Mouse (Mus musculus) kidney, postnatal 0 days (tissue): ENCODE data around the gene Pla2g4b. TPM values are rescaled to one million over a fixed set of nuclear protein-coding genes. Genes with fewer than 3 reads are reported as not detected.

ENCODE experiments used
- ATAC-seq: fragments of 200-750 bp; cut with Nextera tagmentation; replicated peaks from 2 replicates; pipeline ENCODE4 v1.8.0; 2017; ENCODE audit warnings: low read depth, moderate number of reproducible peaks, moderate TSS enrichment, moderate library complexity; ENCODE audit not compliant: low FRiP score
- DNase-seq: peaks from one replicate; pipeline ENCODE4 v3.0.0-alpha.2; 2016; ENCODE audit warnings: low spot score
- H3K27ac ChIP-seq: fragments of 300-500 bp; sonication (generic); 2 replicates; pipeline ENCODE4 v1.5.1; 2014; ENCODE audit warnings: mild to moderate bottlenecking
- H3K27me3 ChIP-seq: fragments of 300-500 bp; sonication (generic); 2 replicates; pipeline ENCODE4 v1.6.1; 2014; ENCODE audit warnings: low read length, mixed read lengths; ENCODE audit not compliant: insufficient read depth
- H3K36me3 ChIP-seq: fragments of 300-500 bp; sonication (generic); 2 replicates; pipeline ENCODE4 v1.6.1; 2014; ENCODE audit warnings: low read length, mixed read lengths; ENCODE audit not compliant: insufficient read depth
- H3K4me1 ChIP-seq: fragments of 300-500 bp; sonication (generic); replicated peaks from 2 replicates; pipeline ENCODE4 v1.6.1; 2014; ENCODE audit warnings: antibody characterized with exemption, low read length, mixed read lengths; ENCODE audit not compliant: insufficient read depth
- H3K4me2 ChIP-seq: fragments of 300-500 bp; sonication (generic); 2 replicates; pipeline ENCODE4 v1.6.1; 2014; ENCODE audit warnings: mild to moderate bottlenecking, low read length, moderate library complexity, mixed read lengths
- H3K4me3 ChIP-seq: fragments of 300-500 bp; sonication (generic); replicated peaks from 2 replicates; pipeline ENCODE4 v1.5.1; 2014; ENCODE audit warnings: low read depth, low read length
- H3K9ac ChIP-seq: fragments of 300-500 bp; sonication (generic); 2 replicates; pipeline ENCODE4 v1.6.1; 2014; ENCODE audit warnings: low read depth, low read length
- H3K9me3 ChIP-seq: fragments of 300-500 bp; sonication (generic); replicated peaks from 2 replicates; pipeline ENCODE4 v1.6.1; 2016; ENCODE audit warnings: low read length, inconsistent platforms, mixed read lengths
- CTCF ChIP-seq: IDR thresholded peaks from 2 replicates; pipeline ENCODE4 v1.5.1; 2016; ENCODE audit warnings: antibody characterized with exemption, low read depth, mild to moderate bottlenecking, moderate library complexity
- WGBS: fragments of 180-500 bp; shearing (Covaris S2); extraction: QIAGEN DNeasy Blood & Tissue Kit; methylation state at CpG from one replicate; pipeline ENCODE4 v1.1.7; 2014; 5-methylcytosine and 5-hydroxymethylcytosine counted together
- polyA plus RNA-seq: library from polyadenylated mRNA; unstranded; fragments of >200 nt; fragmentation: Nextera tagmentation; extraction: Ambion mirVana; gene quantifications from 2 replicates; pipeline ENCODE4 v1.2.1, GENCODE M21; 2015

Pla2g4b gene
- polyA plus RNA-seq, 1 experiment from 2014 or later, result 0.29 TPM

DNA sequence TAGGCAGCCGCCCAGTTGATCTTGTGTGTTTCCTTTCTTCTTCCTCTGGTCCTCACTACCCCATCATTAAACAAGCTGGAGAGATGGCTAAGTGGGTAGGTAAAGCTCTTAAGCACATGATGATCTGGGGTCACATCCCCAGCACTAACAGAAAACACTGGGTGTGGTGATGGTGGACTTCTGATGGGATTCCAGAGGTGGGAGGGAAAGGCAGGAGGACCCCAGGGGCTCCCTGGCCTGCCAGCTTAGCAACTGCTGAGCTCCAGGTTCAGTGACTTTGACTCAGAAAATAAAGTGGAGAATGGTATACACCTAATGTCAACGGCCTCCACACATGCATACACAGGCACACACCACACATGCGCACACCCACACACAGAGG is 5.3 kb upstream of the Pla2g4b start:
- TF ChIP-seq CTCF, result no peak
- Histone ChIP-seq H3K9ac (peak overlapping the region; percentile 69), H3K4me3 (peak overlapping the region; percentile 62), H3K9me3 (no peaks in the 10 kb centered on the region), H3K27me3 (no peaks in the 10 kb centered on the region), H3K27ac (peak overlapping the region; percentile 86), H3K4me1 (peaks cover 11% of the 10 kb centered on the region), H3K36me3 (peaks cover 25% of the 10 kb centered on the region), H3K4me2 (peak overlapping the region; percentile 61)
- 21% methylated on average over 3 of the region's 3 CpGs for WGBS
- ATAC-seq (peak; percentile 44), DNase-seq (peak; percentile 49)

DNA sequence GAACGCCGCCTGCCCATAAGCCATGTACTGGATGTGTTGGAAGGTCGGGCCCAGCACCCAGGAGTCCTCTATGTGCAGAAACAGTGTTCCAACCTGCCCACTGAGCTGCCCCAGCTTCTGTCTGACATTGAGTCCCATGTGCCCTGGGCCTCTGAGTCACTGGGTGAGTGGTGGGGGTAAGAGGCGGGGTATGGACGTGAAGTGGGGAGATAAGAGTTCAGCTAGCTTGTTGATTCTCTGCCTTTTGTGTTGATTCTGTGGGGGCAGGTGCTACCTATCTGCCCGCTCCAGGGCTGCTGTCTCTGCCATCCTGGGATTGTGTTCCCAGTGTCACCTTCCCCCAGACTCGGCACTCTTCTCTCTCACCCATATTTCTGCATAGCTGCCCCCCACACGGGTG is 2.8 kb upstream of the Pla2g4b start:
- Histone ChIP-seq H3K27me3 (no peaks in the 10 kb centered on the region), H3K9ac (no peak overlapping the region), H3K4me3 (no peak overlapping the region), H3K4me2 (no peak overlapping the region), H3K9me3 (no peaks in the 10 kb centered on the region), H3K27ac (no peak overlapping the region), H3K36me3 (peaks cover 11% of the 10 kb centered on the region; the same call in 1 of the 2 replicates), H3K4me1 (peaks cover 11% of the 10 kb centered on the region)
- ATAC-seq (no peak), DNase-seq (no peak)
- no peak for TF ChIP-seq CTCF
- 89% methylated on average over 8 of the region's 8 CpGs for WGBS

DNA sequence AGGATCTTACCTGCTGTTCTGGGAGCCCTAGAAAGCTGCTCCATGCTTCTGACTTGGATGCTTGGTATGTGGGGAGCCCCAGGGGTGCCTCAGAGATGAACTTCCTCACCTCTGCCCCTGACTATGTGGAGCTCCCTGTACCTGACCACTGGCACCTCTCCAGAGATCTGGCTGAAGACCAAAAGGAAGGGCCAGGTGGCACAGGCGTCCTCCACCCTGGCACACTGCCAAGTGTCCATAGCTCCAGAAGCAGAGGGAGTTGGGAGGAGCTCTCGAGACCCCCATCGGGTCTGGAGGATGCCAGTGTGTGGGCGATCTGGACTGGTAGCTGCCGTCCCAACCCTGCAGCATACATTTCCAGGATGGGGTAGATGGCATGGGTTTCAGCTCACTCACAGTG is 509 bp downstream of the Pla2g4b start:
- H3K4me3 ChIP-seq, result no peak overlapping the region
- no peak for ATAC-seq
- no peaks in the 10 kb centered on the region for H3K4me1 ChIP-seq
- H3K4me2 ChIP-seq, result no peak overlapping the region
- no peak overlapping the region for H3K27ac ChIP-seq
- no peak for DNase-seq
- TF ChIP-seq CTCF, result no peak
- H3K36me3 ChIP-seq, result peaks cover 16% of the 10 kb centered on the region; the same call in 1 of the 2 replicates
- no peaks in the 10 kb centered on the region for H3K27me3 ChIP-seq
- 66% methylated on average over 5 of the region's 5 CpGs for WGBS
- no peaks in the 10 kb centered on the region for H3K9me3 ChIP-seq
- H3K9ac ChIP-seq, result no peak overlapping the region

DNA sequence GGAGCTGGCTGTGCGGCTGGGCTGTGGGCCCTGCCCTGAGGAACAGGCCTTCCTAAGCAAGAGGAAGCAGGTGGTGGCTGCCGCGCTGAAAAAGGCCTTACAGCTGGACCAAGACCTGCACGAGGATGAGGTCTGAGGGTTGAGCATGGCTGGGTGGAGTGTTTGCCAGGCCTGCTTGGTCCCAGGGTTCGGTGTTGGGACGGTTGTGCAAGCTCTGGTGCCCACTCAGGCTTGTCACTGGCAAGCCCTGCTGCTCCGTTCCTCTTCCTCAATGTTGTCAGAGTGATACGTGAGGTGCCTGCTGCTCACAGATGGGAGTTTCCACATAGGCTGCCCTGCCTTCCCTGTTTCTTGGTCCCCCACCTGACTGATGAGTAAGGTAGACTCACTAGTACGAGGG is 4.5 kb downstream of the Pla2g4b start:
- Histone ChIP-seq H3K4me2 (no peak overlapping the region), H3K4me3 (no peak overlapping the region), H3K36me3 (peaks cover 38% of the 10 kb centered on the region), H3K27ac (no peak overlapping the region), H3K9ac (no peak overlapping the region), H3K9me3 (no peaks in the 10 kb centered on the region), H3K4me1 (no peaks in the 10 kb centered on the region), H3K27me3 (no peaks in the 10 kb centered on the region)
- no peak for ATAC-seq
- WGBS, result 89% methylated on average over 9 of the region's 9 CpGs
- TF ChIP-seq CTCF, result no peak
- DNase-seq, result no peak

DNA sequence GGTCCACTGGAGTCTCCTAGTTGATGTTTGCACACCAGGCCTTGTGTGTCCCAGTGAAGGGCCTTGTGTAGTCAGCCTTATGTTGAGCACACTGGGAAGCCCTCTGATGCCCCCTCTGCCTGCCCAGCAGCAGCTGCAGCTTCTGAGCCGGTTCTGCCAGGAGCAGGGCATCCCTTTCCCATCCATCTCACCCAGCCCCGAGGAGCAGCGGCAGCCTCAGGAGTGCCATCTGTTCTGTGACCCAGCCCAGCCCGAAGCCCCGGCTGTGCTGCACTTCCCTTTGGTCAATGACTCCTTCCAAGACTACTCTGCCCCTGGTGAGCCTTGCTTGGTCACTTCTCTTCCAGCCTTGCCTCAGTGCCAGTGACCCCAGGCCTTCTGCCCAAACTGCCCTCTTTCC is 7.8 kb downstream of the Pla2g4b start:
- ATAC-seq (no peak), DNase-seq (no peak)
- TF ChIP-seq CTCF, result no peak
- 80% methylated on average over 5 of the region's 5 CpGs for WGBS
- Histone ChIP-seq H3K9ac (no peak overlapping the region), H3K9me3 (no peaks in the 10 kb centered on the region), H3K27me3 (no peaks in the 10 kb centered on the region), H3K4me3 (no peak overlapping the region), H3K4me2 (no peak overlapping the region), H3K4me1 (no peaks in the 10 kb centered on the region; the same call in 1 of the 2 replicates), H3K27ac (no peak overlapping the region), H3K36me3 (peaks cover 35% of the 10 kb centered on the region)

DNA sequence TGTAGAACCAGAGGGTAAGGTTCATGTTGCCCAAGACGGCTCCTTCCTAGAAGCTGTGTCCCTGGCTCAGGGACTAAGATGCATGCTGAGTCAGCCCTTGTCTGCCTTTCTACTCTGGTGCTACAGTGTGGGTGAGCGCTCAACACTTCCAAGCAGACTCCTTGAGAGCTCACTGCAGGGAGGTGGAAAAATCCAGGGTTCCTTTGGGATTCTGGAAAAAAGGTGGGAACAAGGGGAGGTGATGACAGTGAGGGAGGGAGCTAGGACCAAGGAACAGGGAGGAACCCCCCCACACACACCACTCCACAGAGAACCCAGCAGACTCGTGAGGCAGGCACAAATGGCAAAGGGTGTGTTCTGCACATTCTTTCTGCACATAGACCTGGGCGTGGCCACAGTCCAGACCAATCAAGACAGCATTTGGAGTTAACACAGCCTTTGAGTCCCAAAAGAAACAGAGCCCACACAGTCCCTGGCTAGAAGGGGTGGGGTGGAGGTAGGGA is 10.9 kb downstream of the Pla2g4b start:
- Histone ChIP-seq H3K9me3 (no peaks in the 10 kb centered on the region), H3K27me3 (no peaks in the 10 kb centered on the region), H3K27ac (no peak overlapping the region), H3K4me2 (no peak overlapping the region), H3K4me1 (no peaks in the 10 kb centered on the region; the same call in none of the 2 replicates), H3K36me3 (peaks cover 27% of the 10 kb centered on the region), H3K4me3 (no peak overlapping the region), H3K9ac (no peak overlapping the region)
- WGBS, result 37% methylated on average over 4 of the region's 4 CpGs
- DNase-seq (peak; percentile 50), ATAC-seq (peak; percentile 35)
- TF ChIP-seq CTCF, result no peak

DNA sequence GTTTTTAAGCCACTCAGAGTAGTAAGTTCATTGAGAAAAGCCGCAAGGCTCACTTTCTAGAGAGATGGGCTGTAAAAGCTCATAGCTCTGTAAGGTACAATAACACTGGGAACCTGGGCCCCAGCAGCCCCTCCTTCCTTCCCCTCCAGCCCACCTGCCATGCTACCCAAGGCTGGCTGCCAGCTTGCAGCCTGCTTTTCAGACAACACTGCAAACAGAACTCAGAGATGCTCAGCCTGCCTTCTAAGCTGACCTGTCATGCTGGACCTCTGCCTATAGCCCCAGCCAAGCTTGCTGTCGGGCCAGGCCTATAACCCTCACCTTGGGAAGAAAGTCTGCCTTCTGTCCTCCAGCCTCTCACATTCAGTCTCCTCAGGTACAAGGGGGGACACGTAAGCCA is 11.5 kb downstream of the Pla2g4b start:
- H3K4me2 ChIP-seq, result no peak overlapping the region
- ATAC-seq, result no peak
- WGBS, result 67% methylated on average over 3 of the region's 3 CpGs

More for the DNA sequence above, 11.5 kb downstream of the Pla2g4b start:
- no peak for TF ChIP-seq CTCF
- Histone ChIP-seq H3K4me3 (no peak overlapping the region), H3K9ac (no peak overlapping the region), H3K36me3 (peaks cover 22% of the 10 kb centered on the region), H3K9me3 (no peaks in the 10 kb centered on the region), H3K27me3 (no peaks in the 10 kb centered on the region), H3K4me1 (no peaks in the 10 kb centered on the region; the same call in none of the 2 replicates), H3K27ac (no peak overlapping the region)
- DNase-seq, result no peak
